Mouse (Mus musculus) stomach, postnatal 0 days (tissue): ENCODE measurements at regions not wholly inside any gene's neighbourhood (a gene's known extent, or its start where the extent isn't known, plus 50 kb on each side); places are given as distances from the start of the nearest gene placed in this dataset.

ENCODE experiments used
- CTCF ChIP-seq: IDR thresholded peaks from 2 replicates; pipeline ENCODE4 v1.5.1; 2016; ENCODE audit warnings: antibody characterized with exemption, low read depth, mild to moderate bottlenecking, moderate library complexity
- EP300 ChIP-seq: optimal IDR thresholded peaks from 2 replicates; pipeline ENCODE3; 2016; ENCODE audit warnings: antibody characterized with exemption

- no peak for TF ChIP-seq CTCF
- TF ChIP-seq EP300 = no peak
These were observed 355.3 kb upstream of the Gm5415 start for GRCm38 (mm10) chr1:32902437-32902836.
